Mouse (Mus musculus): ENCODE data around the gene Ch25h. TPM values are rescaled to one million over a fixed set of nuclear protein-coding genes. Genes with fewer than 3 reads are reported as not detected.

Ch25h gene
- total RNA-seq, 2 experiments from 2014 or later: 0.42 TPM; not detected in 1

- DNase-seq: no peak
- intact Hi-C loops (cut with DNase I): loop anchor here (5.0 kb wide), 1 partner anchor 79 kb away; no protein-coding TSS in a partner anchor
Measured at GRCm38 (mm10) chr19:34471703-34472102, 3.3 kb downstream of the Ch25h start.

DNA sequence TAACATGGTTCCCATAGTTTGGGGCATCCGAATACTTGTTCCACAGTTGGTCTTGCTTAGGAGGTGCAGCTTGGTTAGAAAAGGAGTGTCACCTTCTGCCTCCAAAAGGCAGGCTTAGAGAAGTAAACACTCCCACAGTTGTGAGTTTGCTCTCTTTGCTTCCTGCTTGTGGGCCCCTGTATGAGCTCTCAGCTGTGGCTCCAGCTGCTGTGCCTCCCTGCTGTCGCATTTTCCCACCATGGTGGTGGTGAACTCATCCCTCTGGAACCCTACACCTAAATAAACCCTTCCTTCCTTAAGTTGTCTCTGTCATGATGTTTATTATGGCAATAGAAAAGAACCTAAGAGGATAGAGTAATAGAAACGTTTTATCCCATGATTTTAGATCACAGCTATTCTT lies 6.2 kb downstream of the Ch25h start:
- DNase-seq: no peak
- intact Hi-C loops (cut with DNase I): no loop called here

- intact Hi-C loops (cut with DNase I): no loop called here
- DNase-seq: no peak
Measured at GRCm38 (mm10) chr19:34468216-34468615, 6.7 kb downstream of the Ch25h start.

GRCm38 (mm10) chr19:34464453-34464852 lies 10.5 kb downstream of the Ch25h start:
- intact Hi-C loops (cut with DNase I): no loop called here

GRCm38 (mm10) chr19:34461451-34462019 lies 13.4 kb downstream of the Ch25h start:
- intact Hi-C loops (cut with DNase I): no loop called here
- DNase-seq: no peak

More at GRCm38 (mm10) chr19:34464453-34464852, 10.5 kb downstream of the Ch25h start:
- no peak for DNase-seq

GRCm38 (mm10) chr19:34450784-34451370 lies 24.1 kb downstream of the Ch25h start:
- no peak for DNase-seq
- intact Hi-C loops (cut with DNase I): no loop called here

GRCm38 (mm10) chr19:34448851-34449250 lies 26.1 kb downstream of the Ch25h start:
- no peak for DNase-seq
- intact Hi-C loops (cut with DNase I): no loop called here

- DNase-seq: peak; percentile 52 to 63
- intact Hi-C loops (cut with DNase I): no loop called here
Measured at GRCm38 (mm10) chr19:34445410-34446012, 29.5 kb downstream of the Ch25h start.

- intact Hi-C loops (cut with DNase I): no loop called here
- DNase-seq: no peak
Measured at GRCm38 (mm10) chr19:34444785-34445184, 30.2 kb downstream of the Ch25h start.

- intact Hi-C loops (cut with DNase I): no loop called here
- DNase-seq: no peak
Measured at GRCm38 (mm10) chr19:34441979-34442378, 33.0 kb downstream of the Ch25h start.

GRCm38 (mm10) chr19:34435197-34435611 lies 39.8 kb downstream of the Ch25h start:
- DNase-seq: peak in 1 of 2 experiments; percentile 32
- intact Hi-C loops (cut with DNase I): no loop called here

DNA sequence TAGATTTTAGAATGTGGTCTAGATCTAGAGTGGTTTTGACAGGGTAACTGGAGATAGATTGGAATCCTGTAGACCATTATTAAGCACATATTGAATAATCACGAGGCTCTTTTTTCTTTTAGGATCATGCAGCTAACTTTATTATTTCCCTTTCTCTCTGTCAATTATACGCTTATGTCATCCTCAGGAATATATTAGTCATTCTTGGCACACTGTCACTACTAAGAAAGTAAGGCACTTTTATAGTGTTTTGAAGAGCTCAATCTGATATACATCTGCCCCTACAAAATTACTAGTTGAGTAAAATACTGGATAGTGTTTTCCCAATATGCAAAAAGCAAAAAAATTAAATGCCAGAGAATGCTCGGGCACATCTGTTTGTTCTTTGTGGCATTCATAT lies 43.6 kb downstream of the Ch25h start:
- no peak for DNase-seq
- intact Hi-C loops (cut with DNase I): no loop called here

DNA sequence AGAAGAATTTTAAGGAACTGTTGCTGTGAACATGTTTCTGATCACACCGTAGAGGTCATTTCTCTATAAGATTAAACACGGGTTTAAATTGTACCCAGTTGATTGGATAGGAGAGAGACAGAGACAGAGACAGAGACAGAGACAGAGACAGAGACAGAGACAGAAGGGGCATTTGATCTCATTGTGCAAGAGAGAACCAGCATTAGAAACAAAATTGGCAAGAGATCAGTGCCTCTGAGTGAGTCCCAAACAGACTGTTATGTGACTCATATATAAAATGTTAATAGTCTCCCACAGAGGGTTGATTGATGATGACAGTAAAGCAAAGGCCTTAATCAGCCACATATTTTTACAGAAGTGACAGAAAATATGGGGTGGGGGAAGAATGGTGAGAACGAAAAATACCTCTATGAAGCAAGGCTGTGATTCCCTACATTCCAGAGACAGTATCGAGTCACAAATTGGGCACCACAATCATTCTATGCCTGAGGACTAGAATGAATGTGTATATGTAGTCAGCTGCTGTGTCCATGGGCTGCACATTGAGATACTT lies 51.1 kb downstream of the Ch25h start:
- intact Hi-C loops (cut with DNase I): no loop called here
- no peak for DNase-seq

Other genes starting within 250 kb of the Ch25h start
- 100 to 1,000 TPM; 522 to 615 TPM for gene Acta2, start 219.6 kb downstream of the Ch25h start, total RNA-seq (2021)
- gene Fas, start 184.5 kb downstream of the Ch25h start, total RNA-seq (2021): 10 to 100 TPM in 1 of 2 experiments, 1 to 10 TPM in 1; 5.4 to 10.6 TPM
- 10 to 100 TPM; 28.6 to 29.1 TPM for gene Lipa, start 52.3 kb upstream of the Ch25h start, total RNA-seq (2021)
- gene Ifit2, start 75.5 kb upstream of the Ch25h start, total RNA-seq (2021): 1 to 10 TPM; 4.9 to 7.3 TPM
- 1 to 10 TPM in 1 of 2 experiments, under 1 TPM in 1; 0.89 to 1.4 TPM for gene Ifit3, start 108.4 kb upstream of the Ch25h start, total RNA-seq (2021)
- gene Ifit1bl1, start 126.8 kb upstream of the Ch25h start, total RNA-seq (2021): 1 to 10 TPM; 1.1 to 1.3 TPM
- under 1 TPM; 0.15 to 0.36 TPM for gene Ifit3b, start 132.8 kb upstream of the Ch25h start, total RNA-seq (2021)
- gene Ifit1bl2, start 165.6 kb upstream of the Ch25h start, total RNA-seq (2021): under 1 TPM; 0.53 to 0.77 TPM
- under 1 TPM; 0.12 to 0.62 TPM for gene Ifit1, start 165.7 kb upstream of the Ch25h start, total RNA-seq (2021)